Mouse (Mus musculus): ENCODE measurements around the gene Guca2a. TPM values are rescaled to one million over a fixed set of nuclear protein-coding genes. Genes with fewer than 3 reads are reported as not detected.
A peak's percentile ranks its signal among the peaks of the same experiment; 100 is the strongest.
"Not testable (repeated sequence)": the region's sequence is repeated elsewhere in the genome, so short reads cannot be mapped to it uniquely, and the experiment has no call there.

Gene Guca2a
- polyA plus RNA-seq, 1 experiment from 2014 or later: not detected

- H3K4me3 ChIP-seq (ENCODE audit: low read depth, low read length): no peak overlapping the region
- DNase-seq (ENCODE audit: low spot score): no peak
Measured at GRCm38 (mm10) chr4:119614724-119615123, 22.8 kb upstream of the Guca2a start.

DNA sequence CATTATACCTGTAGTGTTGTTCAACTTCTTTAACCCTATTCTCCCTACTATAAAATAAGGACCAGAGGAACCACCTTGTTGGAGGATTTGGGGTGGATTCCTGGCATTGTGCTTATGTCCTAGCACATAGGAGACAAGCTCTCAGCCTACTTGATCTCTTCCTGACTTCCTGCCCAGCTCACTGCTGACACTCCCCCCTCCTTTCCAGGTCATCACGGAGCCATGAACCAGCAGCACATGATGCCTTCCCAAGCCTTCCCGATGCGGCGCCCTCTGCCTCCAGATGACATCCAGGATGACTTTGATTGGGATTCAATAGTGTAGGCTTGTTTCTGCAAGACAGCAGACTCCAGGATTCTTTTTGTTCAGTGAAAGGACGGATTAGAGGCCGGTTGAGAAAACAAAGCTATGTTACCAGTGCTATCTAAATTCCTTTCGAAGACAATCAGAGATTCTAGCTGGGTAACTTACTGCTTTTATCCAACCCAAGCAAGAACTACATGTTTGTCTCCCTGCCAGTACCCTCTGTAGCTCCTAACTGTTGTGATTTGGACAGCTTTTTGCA lies 11.3 kb upstream of the Guca2a start:
- H3K27me3 ChIP-seq (ENCODE audit: control insufficient read depth, insufficient read depth, low read length): no peaks in the 10 kb centered on the region
- no peaks in the 10 kb centered on the region for H3K9me3 ChIP-seq (ENCODE audit: control insufficient read depth, low read length)
- no peak for DNase-seq (ENCODE audit: low spot score)
- H3K4me3 ChIP-seq (ENCODE audit: low read depth, low read length): no peak overlapping the region
- no peak overlapping the region for H3K9ac ChIP-seq (ENCODE audit: low read length)
- no peaks in the 10 kb centered on the region for H3K36me3 ChIP-seq (ENCODE audit: control insufficient read depth, insufficient read depth, low read length)
- H3K4me2 ChIP-seq (ENCODE audit: low read depth, low read length, severe bottlenecking): no peak overlapping the region
- no peak overlapping the region for H3K27ac ChIP-seq (ENCODE audit: low read depth, low read length)
- WGBS: 27% methylated on average over 7 of the region's 7 CpGs
- no peaks in the 10 kb centered on the region for H3K4me1 ChIP-seq (replicated peaks; ENCODE audit: control insufficient read depth, insufficient read depth, low read length)
- ATAC-seq (replicated peaks; ENCODE audit: low FRiP score): no peak

More at GRCm38 (mm10) chr4:119614724-119615123, 22.8 kb upstream of the Guca2a start:
- Histone ChIP-seq H3K27ac (ENCODE audit: low read depth, low read length) (no peak overlapping the region), H3K4me2 (ENCODE audit: low read depth, low read length, severe bottlenecking) (no peak overlapping the region), H3K36me3 (ENCODE audit: control insufficient read depth, insufficient read depth, low read length) (no peaks in the 10 kb centered on the region), H3K9me3 (ENCODE audit: control insufficient read depth, low read length) (no peaks in the 10 kb centered on the region), H3K27me3 (ENCODE audit: control insufficient read depth, insufficient read depth, low read length) (no peaks in the 10 kb centered on the region), H3K4me1 (replicated peaks; ENCODE audit: control insufficient read depth, insufficient read depth, low read length) (no peaks in the 10 kb centered on the region), H3K9ac (ENCODE audit: low read length) (no peak overlapping the region)
- ATAC-seq (replicated peaks; ENCODE audit: low FRiP score): no peak
- WGBS: 89% methylated on average over 4 of the region's 4 CpGs

DNA sequence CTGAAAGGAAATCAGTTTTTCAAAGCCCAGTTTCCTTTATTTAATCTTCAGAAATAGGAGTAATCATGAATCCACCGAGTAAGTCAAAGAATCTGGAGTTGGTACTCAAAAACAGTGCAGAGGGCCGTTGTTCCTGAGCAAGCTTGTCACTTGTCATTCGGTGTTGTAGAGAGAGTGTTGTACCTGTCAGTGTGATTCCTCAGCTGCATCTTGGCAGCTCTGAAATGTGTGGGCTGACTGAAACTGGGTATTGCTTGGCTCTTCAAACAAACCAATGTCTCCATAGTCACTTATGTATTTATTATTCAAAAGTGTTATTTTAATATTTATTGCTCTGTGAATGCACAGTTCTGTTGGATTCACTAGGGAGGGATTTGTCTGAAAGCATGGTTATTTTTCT lies 10.6 kb upstream of the Guca2a start:
- ATAC-seq (replicated peaks; ENCODE audit: low FRiP score) (no peak), DNase-seq (ENCODE audit: low spot score) (no peak)
- Histone ChIP-seq H3K4me2 (ENCODE audit: low read depth, low read length, severe bottlenecking) (no peak overlapping the region), H3K4me3 (ENCODE audit: low read depth, low read length) (no peak overlapping the region), H3K4me1 (replicated peaks; ENCODE audit: control insufficient read depth, insufficient read depth, low read length) (no peaks in the 10 kb centered on the region), H3K27me3 (ENCODE audit: control insufficient read depth, insufficient read depth, low read length) (no peaks in the 10 kb centered on the region), H3K9ac (ENCODE audit: low read length) (no peak overlapping the region), H3K36me3 (ENCODE audit: control insufficient read depth, insufficient read depth, low read length) (no peaks in the 10 kb centered on the region), H3K27ac (ENCODE audit: low read depth, low read length) (no peak overlapping the region), H3K9me3 (ENCODE audit: control insufficient read depth, low read length) (no peaks in the 10 kb centered on the region)
- WGBS: 75% methylated on average over 3 of the region's 3 CpGs

DNA sequence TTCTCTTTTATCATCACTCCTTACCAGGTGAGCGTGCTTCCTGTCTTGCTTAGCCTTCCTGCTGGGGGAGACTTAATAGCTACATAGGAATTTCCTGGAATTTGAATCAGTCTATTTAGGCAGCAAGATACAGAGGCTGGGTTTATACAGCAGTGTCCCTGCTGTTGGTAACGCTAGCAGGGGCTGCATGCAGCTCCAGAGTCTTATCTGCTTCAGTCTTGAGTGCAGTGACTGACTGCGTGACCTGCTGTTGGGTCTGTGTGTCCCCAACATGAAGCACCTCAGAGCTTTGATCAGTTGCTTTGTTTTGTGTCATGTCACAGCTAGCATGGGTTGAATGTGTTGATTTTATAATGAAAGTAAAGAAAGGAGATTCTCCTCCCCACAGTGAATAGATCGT lies 10.2 kb upstream of the Guca2a start:
- Histone ChIP-seq H3K4me1 (replicated peaks; ENCODE audit: control insufficient read depth, insufficient read depth, low read length) (no peaks in the 10 kb centered on the region), H3K36me3 (ENCODE audit: control insufficient read depth, insufficient read depth, low read length) (no peaks in the 10 kb centered on the region), H3K4me2 (ENCODE audit: low read depth, low read length, severe bottlenecking) (no peak overlapping the region), H3K9ac (ENCODE audit: low read length) (no peak overlapping the region), H3K27me3 (ENCODE audit: control insufficient read depth, insufficient read depth, low read length) (no peaks in the 10 kb centered on the region), H3K27ac (ENCODE audit: low read depth, low read length) (no peak overlapping the region), H3K4me3 (ENCODE audit: low read depth, low read length) (no peak overlapping the region), H3K9me3 (ENCODE audit: control insufficient read depth, low read length) (no peaks in the 10 kb centered on the region)
- ATAC-seq (replicated peaks; ENCODE audit: low FRiP score) (0 out of 2 replicates have a peak, but pooled peaks have one; percentile 33), DNase-seq (ENCODE audit: low spot score) (no peak)
- WGBS: 48% methylated on average over 4 of the region's 4 CpGs

- not testable (repeated sequence) for H3K4me1 ChIP-seq (replicated peaks; ENCODE audit: control insufficient read depth, insufficient read depth, low read length); H3K4me2 ChIP-seq (ENCODE audit: low read depth, low read length, severe bottlenecking); H3K27me3 ChIP-seq (ENCODE audit: control insufficient read depth, insufficient read depth, low read length); H3K9ac ChIP-seq (ENCODE audit: low read length); H3K4me3 ChIP-seq (ENCODE audit: low read depth, low read length); DNase-seq (ENCODE audit: low spot score); H3K36me3 ChIP-seq (ENCODE audit: control insufficient read depth, insufficient read depth, low read length); H3K9me3 ChIP-seq (ENCODE audit: control insufficient read depth, low read length); H3K27ac ChIP-seq (ENCODE audit: low read depth, low read length)
- WGBS: 94% methylated on average over 3 of the region's 4 CpGs
- peak; percentile 52 for ATAC-seq (replicated peaks; ENCODE audit: low FRiP score)
Measured at GRCm38 (mm10) chr4:119628363-119628762, 9.1 kb upstream of the Guca2a start.

DNA sequence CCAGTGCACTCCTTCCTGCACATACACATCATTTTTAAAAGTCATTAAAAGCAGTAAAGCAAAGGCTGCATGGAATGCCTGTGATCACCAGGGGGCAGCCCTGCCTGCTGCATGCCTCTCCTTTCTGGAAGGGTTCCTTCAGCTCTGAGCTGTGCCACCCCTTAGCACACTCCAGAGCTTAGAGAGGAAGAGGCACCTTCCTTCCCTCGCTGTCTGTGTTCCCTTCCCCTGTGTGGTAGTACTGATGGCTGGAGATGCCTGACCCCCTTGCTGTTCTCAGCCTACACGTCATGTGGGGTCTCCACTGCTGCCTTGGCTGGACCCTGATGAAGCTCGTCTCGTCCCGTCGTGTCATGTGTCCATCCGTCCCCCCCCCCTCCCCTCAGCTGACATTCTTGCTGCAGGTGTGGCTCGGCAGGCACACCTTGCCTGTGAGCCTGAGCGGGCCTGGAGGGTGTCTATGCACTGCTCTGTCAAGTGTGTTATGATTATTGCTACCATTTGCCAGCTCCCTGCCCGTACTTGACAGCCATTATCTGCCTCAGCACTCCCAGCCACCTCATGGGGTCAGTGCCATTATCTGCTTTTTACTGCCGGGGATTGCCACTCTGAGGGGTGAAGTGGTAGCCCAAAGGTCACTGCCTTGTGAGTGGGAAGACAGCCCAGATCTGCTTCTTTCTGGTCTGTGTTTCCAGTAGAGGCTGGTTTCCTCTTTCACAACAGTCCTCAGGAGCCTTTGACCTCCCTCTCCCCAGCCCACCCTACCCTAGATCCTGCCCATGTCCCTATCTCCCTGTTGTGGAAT lies 6.2 kb upstream of the Guca2a start:
- WGBS: 83% methylated on average over 11 of the region's 11 CpGs
- no peaks in the 10 kb centered on the region for H3K36me3 ChIP-seq (ENCODE audit: control insufficient read depth, insufficient read depth, low read length)
- ATAC-seq (replicated peaks; ENCODE audit: low FRiP score): no peak
- no peaks in the 10 kb centered on the region; the same call in 1 of the 2 replicates for H3K4me1 ChIP-seq (replicated peaks; ENCODE audit: control insufficient read depth, insufficient read depth, low read length)
- H3K4me2 ChIP-seq (ENCODE audit: low read depth, low read length, severe bottlenecking): no peak overlapping the region
- H3K9me3 ChIP-seq (ENCODE audit: control insufficient read depth, low read length): no peaks in the 10 kb centered on the region
- no peak overlapping the region for H3K27ac ChIP-seq (ENCODE audit: low read depth, low read length)
- no peaks in the 10 kb centered on the region for H3K27me3 ChIP-seq (ENCODE audit: control insufficient read depth, insufficient read depth, low read length)
- no peak overlapping the region for H3K4me3 ChIP-seq (ENCODE audit: low read depth, low read length)
- DNase-seq (ENCODE audit: low spot score): peak; percentile 48
- no peak overlapping the region for H3K9ac ChIP-seq (ENCODE audit: low read length)

GRCm38 (mm10) chr4:119632721-119633120 lies 4.8 kb upstream of the Guca2a start:
- DNase-seq (ENCODE audit: low spot score): no peak
- H3K4me2 ChIP-seq (ENCODE audit: low read depth, low read length, severe bottlenecking): no peak overlapping the region
- no peak overlapping the region for H3K4me3 ChIP-seq (ENCODE audit: low read depth, low read length)
- no peak for ATAC-seq (replicated peaks; ENCODE audit: low FRiP score)
- no peaks in the 10 kb centered on the region; the same call in 1 of the 2 replicates for H3K4me1 ChIP-seq (replicated peaks; ENCODE audit: control insufficient read depth, insufficient read depth, low read length)
- H3K36me3 ChIP-seq (ENCODE audit: control insufficient read depth, insufficient read depth, low read length): no peaks in the 10 kb centered on the region
- 59% methylated on average over 7 of the region's 7 CpGs for WGBS
- H3K9me3 ChIP-seq (ENCODE audit: control insufficient read depth, low read length): no peaks in the 10 kb centered on the region
- no peak overlapping the region for H3K27ac ChIP-seq (ENCODE audit: low read depth, low read length)
- no peaks in the 10 kb centered on the region for H3K27me3 ChIP-seq (ENCODE audit: control insufficient read depth, insufficient read depth, low read length)
- H3K9ac ChIP-seq (ENCODE audit: low read length): no peak overlapping the region

- Histone ChIP-seq H3K27me3 (ENCODE audit: control insufficient read depth, insufficient read depth, low read length) (no peaks in the 10 kb centered on the region), H3K4me1 (replicated peaks; ENCODE audit: control insufficient read depth, insufficient read depth, low read length) (no peaks in the 10 kb centered on the region; the same call in 1 of the 2 replicates), H3K9me3 (ENCODE audit: control insufficient read depth, low read length) (no peaks in the 10 kb centered on the region), H3K27ac (ENCODE audit: low read depth, low read length) (no peak overlapping the region), H3K4me3 (ENCODE audit: low read depth, low read length) (no peak overlapping the region), H3K36me3 (ENCODE audit: control insufficient read depth, insufficient read depth, low read length) (no peaks in the 10 kb centered on the region), H3K9ac (ENCODE audit: low read length) (no peak overlapping the region), H3K4me2 (ENCODE audit: low read depth, low read length, severe bottlenecking) (no peak overlapping the region)
- ATAC-seq (replicated peaks; ENCODE audit: low FRiP score) (no peak), DNase-seq (ENCODE audit: low spot score) (no peak)
- WGBS: 73% methylated on average over 7 of the region's 7 CpGs
Measured at GRCm38 (mm10) chr4:119633342-119633741, 4.2 kb upstream of the Guca2a start.

- WGBS: 94% methylated on average over 3 of the region's 3 CpGs
- Histone ChIP-seq H3K4me2 (ENCODE audit: low read depth, low read length, severe bottlenecking) (no peak overlapping the region), H3K9ac (ENCODE audit: low read length) (no peak overlapping the region), H3K9me3 (ENCODE audit: control insufficient read depth, low read length) (no peaks in the 10 kb centered on the region), H3K4me3 (ENCODE audit: low read depth, low read length) (no peak overlapping the region), H3K36me3 (ENCODE audit: control insufficient read depth, insufficient read depth, low read length) (no peaks in the 10 kb centered on the region), H3K27me3 (ENCODE audit: control insufficient read depth, insufficient read depth, low read length) (no peaks in the 10 kb centered on the region), H3K4me1 (replicated peaks; ENCODE audit: control insufficient read depth, insufficient read depth, low read length) (no peaks in the 10 kb centered on the region; the same call in 1 of the 2 replicates), H3K27ac (ENCODE audit: low read depth, low read length) (no peak overlapping the region)
- DNase-seq (ENCODE audit: low spot score) (no peak), ATAC-seq (replicated peaks; ENCODE audit: low FRiP score) (no peak)
Measured at GRCm38 (mm10) chr4:119633948-119634347, 3.6 kb upstream of the Guca2a start.

Measured in forebrain, embryonic 11.5 days (tissue).